Mouse (Mus musculus): ENCODE results near the gene Neurl2.
"Not testable (repeated sequence)": the region's sequence is repeated elsewhere in the genome, so short reads cannot be mapped to it uniquely, and the experiment has no call there.

- TF ChIP-seq CTCF (IDR thresholded peaks at IDR 0.05; ENCODE audit: insufficient read depth, low read length); POLR2A (IDR thresholded peaks at IDR 0.05; ENCODE audit: borderline replicate concordance, extremely low read depth, low read depth, low read length): not testable (repeated sequence)
Observed at GRCm38 (mm10) chr2:164877376-164878215, 44.3 kb upstream of the Neurl2 start.

Data from lung, adult 2 months (tissue).